In the genomic region with DNA sequence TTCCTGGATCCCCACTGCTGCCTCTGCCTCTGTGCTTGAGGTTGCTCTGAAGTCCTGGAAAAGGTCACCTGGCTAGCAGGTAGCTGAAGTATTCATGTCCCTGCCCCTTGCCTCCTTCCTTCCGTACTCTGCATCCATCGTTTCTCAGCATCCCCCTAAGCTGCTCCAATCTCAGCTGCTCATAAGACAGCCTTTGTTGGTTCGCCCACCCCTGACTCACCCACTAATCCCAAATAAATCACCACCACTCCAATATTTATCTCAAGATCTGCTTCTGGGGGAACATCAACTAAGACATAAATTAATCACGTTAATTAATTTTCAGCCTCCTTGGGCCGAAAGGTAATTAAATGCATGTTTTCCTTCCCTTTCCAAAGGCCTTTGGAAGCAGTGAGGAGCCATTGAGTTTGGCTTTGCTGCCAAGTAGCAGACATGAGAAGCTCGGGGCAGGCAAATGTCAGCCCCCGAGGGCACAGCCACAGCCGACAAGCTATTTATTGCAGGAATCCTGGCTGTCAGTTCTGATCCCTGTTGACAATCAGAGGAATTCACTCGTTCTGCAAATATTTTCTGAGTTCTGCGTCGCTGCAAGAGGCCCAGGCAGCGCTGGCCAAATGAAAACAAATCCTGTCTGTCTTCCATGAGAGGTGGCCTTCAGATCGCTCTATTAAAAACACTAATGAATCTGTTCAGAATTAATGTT, we compare ENCODE assay signal across 8 mouse cellular contexts. TPM values are rescaled to one million over a fixed set of nuclear protein-coding genes. Genes with fewer than 3 reads are reported as not detected.
DNase-seq lines count a peak whose midpoint lies in the region; ATAC-seq and TF ChIP-seq lines count a peak whose summit lies in the region.

No protein-coding gene starts in this region.

- no peak overlapping the region for H3K9ac ChIP-seq in liver, adult 2 months (ENCODE audit: low read depth, low read length)
- H3K9ac ChIP-seq in liver, embryonic 11.5 days (ENCODE audit: low read depth, low read length), result no peak overlapping the region
- no peak overlapping the region for H3K9ac ChIP-seq in kidney, postnatal 0 days (ENCODE audit: low read depth, low read length)

- H3K36me3 ChIP-seq in liver, adult 2 months (ENCODE audit: control insufficient read depth, insufficient read depth, low read length), result no peaks in the 10 kb centered on the region
- H3K36me3 ChIP-seq in liver, embryonic 11.5 days (ENCODE audit: control insufficient read depth, insufficient read depth, low read length), result no peaks in the 10 kb centered on the region
- no peaks in the 10 kb centered on the region for H3K36me3 ChIP-seq in kidney, postnatal 0 days (ENCODE audit: insufficient read depth, low read length)

- H3K9me3 ChIP-seq in liver, embryonic 11.5 days (ENCODE audit: control insufficient read depth, low read length), result no peaks in the 10 kb centered on the region
- H3K9me3 ChIP-seq in kidney, postnatal 0 days (replicated peaks; ENCODE audit: low read length), result no peaks in the 10 kb centered on the region

- no peak for TF ChIP-seq POLR2A in liver, adult 2 months (IDR thresholded peaks at IDR 0.05; ENCODE audit: extremely low read depth, insufficient read depth, low read length)

- DNase-seq in adrenal gland, postnatal 14 days, result peak; percentile 17
- no peak for DNase-seq in adrenal gland, adult 8-10 months
- DNase-seq in liver, adult 2 months (ENCODE audit: extremely low read depth, low read depth, low spot score), result peak; percentile 57
- no peak for DNase-seq in liver, embryonic 11.5 days (ENCODE audit: low spot score)
- DNase-seq in kidney, postnatal 0 days (ENCODE audit: low spot score), result peak; percentile 41
- peak; percentile 78 for DNase-seq in retina, postnatal 1 day
- DNase-seq in right cerebral cortex, adult 18-20 months, result no peak
- no peak for DNase-seq in frontal cortex, postnatal 25 days (ENCODE audit: low spot score in 2 of 2)

- H3K27me3 ChIP-seq in liver, adult 2 months (ENCODE audit: control insufficient read depth, insufficient read depth, low read length), result no peaks in the 10 kb centered on the region
- no peaks in the 10 kb centered on the region for H3K27me3 ChIP-seq in liver, embryonic 11.5 days (replicated peaks; ENCODE audit: control insufficient read depth, insufficient read depth, low read length)
- no peaks in the 10 kb centered on the region for H3K27me3 ChIP-seq in kidney, postnatal 0 days (ENCODE audit: insufficient read depth, low read length)

- no peaks in the 10 kb centered on the region for H3K79me2 ChIP-seq in liver, adult 2 months (ENCODE audit: control insufficient read depth, insufficient read depth, low read length)

- no peak overlapping the region for H3K27ac ChIP-seq in liver, adult 2 months (replicated peaks; ENCODE audit: insufficient read depth, low read depth, low read length)
- no peak overlapping the region for H3K27ac ChIP-seq in liver, embryonic 11.5 days (ENCODE audit: low read depth, low read length)
- H3K27ac ChIP-seq in kidney, postnatal 0 days, result peak overlapping the region; percentile 50; the same call in 1 of the 2 replicates

- no peak overlapping the region for H3K4me3 ChIP-seq in liver, adult 2 months (ENCODE audit: insufficient read depth, low read depth, low read length)
- H3K4me3 ChIP-seq in liver, embryonic 11.5 days (ENCODE audit: low read depth, low read length), result no peak overlapping the region
- no peak overlapping the region for H3K4me3 ChIP-seq in kidney, postnatal 0 days (replicated peaks; ENCODE audit: low read depth, low read length)

- H3K4me2 ChIP-seq in liver, embryonic 11.5 days, result no peak overlapping the region
- peak overlapping the region; percentile 43 for H3K4me2 ChIP-seq in kidney, postnatal 0 days (ENCODE audit: low read length)

- H3K4me1 ChIP-seq in liver, adult 2 months (ENCODE audit: control insufficient read depth, insufficient read depth, low read length), result peaks cover 5% of the 10 kb centered on the region; the same call in 1 of the 2 replicates
- H3K4me1 ChIP-seq in liver, embryonic 11.5 days (replicated peaks; ENCODE audit: control insufficient read depth, insufficient read depth, low read length), result no peaks in the 10 kb centered on the region
- H3K4me1 ChIP-seq in kidney, postnatal 0 days (replicated peaks; ENCODE audit: insufficient read depth, low read length), result peaks cover 13% of the 10 kb centered on the region

- ATAC-seq in liver, embryonic 11.5 days (replicated peaks; ENCODE audit: low FRiP score), result no peak
- ATAC-seq in kidney, postnatal 0 days (replicated peaks; ENCODE audit: low FRiP score, low read depth), result no peak

- 42% methylated on average over 13 of the region's 13 CpGs for WGBS in liver, adult 2 months
- 58% methylated on average over 13 of the region's 13 CpGs for WGBS in liver, embryonic 11.5 days
- WGBS in kidney, postnatal 0 days, result 12% methylated on average over 13 of the region's 13 CpGs

- no peak for TF ChIP-seq CTCF in liver, adult 2 months (IDR thresholded peaks at IDR 0.05; ENCODE audit: low read depth, low read length)
- TF ChIP-seq CTCF in kidney, postnatal 0 days (IDR thresholded peaks at IDR 0.05; ENCODE audit: low read depth), result no peak

RNA-seq across cellular contexts. Expression of a gene that starts 36.9 kb away (rescaled TPM):
- not detected in 2 replicates for total RNA-seq in adrenal gland, postnatal 14 days (2021)
- total RNA-seq in adrenal gland, adult 8-10 months (2022), result not detected
- total RNA-seq in liver, adult 2 months (2014; rRNA removed), result not detected in 2 replicates
- 0.28 TPM in 1 of 2 replicates, not detected in the other for polyA plus RNA-seq in liver, adult 2 months (2012; rRNA removed)
- 0.42 and 0.55 TPM in 2 replicates for polyA plus RNA-seq in liver, embryonic 11.5 days (2014; fragmentation: Nextera tagmentation; extraction: Ambion mirVana)
- 0.61 and 0.96 TPM in 2 replicates for polyA plus RNA-seq in kidney, postnatal 0 days (2015; fragmentation: Nextera tagmentation; extraction: Ambion mirVana)

Comparison
In these comparisons a context has a peak if more than half of its experiments do, and no peak if none do; other contexts are left out.
1. DNase-seq: peak in adrenal gland, postnatal 14 days (single experiment), liver, adult 2 months (single experiment), kidney, postnatal 0 days (single experiment) and retina, postnatal 1 day (single experiment); none in adrenal gland, adult 8-10 months (single experiment), liver, embryonic 11.5 days (single experiment), right cerebral cortex, adult 18-20 months (single experiment) and frontal cortex, postnatal 25 days (0 of 2).